Mouse (Mus musculus): ENCODE results near the gene Adprhl2. TPM values are rescaled to one million over a fixed set of nuclear protein-coding genes. Genes with fewer than 3 reads are reported as not detected.

The Adprhl2 gene
- polyA plus RNA-seq, 1 experiment, result 44.3 TPM

DNA sequence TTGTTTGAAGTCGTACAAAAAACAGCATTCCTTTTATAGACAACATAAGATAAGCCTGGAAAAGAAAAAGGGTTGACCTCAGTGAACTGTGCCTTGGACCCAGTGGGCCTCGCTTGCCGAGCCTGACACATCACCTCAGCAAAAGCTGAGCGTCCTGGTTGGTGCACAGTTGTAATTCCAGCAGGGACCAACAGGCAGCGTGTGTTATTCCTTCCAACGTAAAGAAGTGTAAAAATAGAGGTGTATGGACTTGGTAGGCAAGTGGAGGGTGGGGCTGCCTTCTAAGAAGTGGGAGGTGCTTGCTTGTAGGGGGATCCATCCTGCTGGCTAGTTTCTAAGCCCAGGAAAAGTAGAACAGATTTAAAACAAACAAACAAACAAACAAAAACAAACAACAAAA, 4.5 kb upstream of the Adprhl2 start:
- WGBS, result 51% methylated on average over 6 of the region's 6 CpGs
- H3K4me3 ChIP-seq (ENCODE audit: extremely low read depth, insufficient read depth, insufficient read length), result no peak overlapping the region
- no peaks in the 10 kb centered on the region for H3K36me3 ChIP-seq (ENCODE audit: control insufficient read depth, insufficient read depth, low read length)
- no peaks in the 10 kb centered on the region for H3K27me3 ChIP-seq (ENCODE audit: control insufficient read depth, insufficient read depth, low read length)
- no peak overlapping the region for H3K27ac ChIP-seq (ENCODE audit: insufficient read depth, low read length)
- H3K4me1 ChIP-seq (ENCODE audit: control insufficient read depth, insufficient read depth, insufficient read length), result peaks cover 4% of the 10 kb centered on the region; the same call in 1 of the 2 replicates
- TF ChIP-seq CTCF (IDR thresholded peaks at IDR 0.05; ENCODE audit: extremely low read depth, insufficient read depth, insufficient read length, insufficient replicate concordance) (no peak), POLR2A (IDR thresholded peaks at IDR 0.05; ENCODE audit: low read depth, low read length) (no peak)
- DNase-seq (ENCODE audit: low read depth in 1 of 2, low spot score in 2 of 2), result no peak

DNA sequence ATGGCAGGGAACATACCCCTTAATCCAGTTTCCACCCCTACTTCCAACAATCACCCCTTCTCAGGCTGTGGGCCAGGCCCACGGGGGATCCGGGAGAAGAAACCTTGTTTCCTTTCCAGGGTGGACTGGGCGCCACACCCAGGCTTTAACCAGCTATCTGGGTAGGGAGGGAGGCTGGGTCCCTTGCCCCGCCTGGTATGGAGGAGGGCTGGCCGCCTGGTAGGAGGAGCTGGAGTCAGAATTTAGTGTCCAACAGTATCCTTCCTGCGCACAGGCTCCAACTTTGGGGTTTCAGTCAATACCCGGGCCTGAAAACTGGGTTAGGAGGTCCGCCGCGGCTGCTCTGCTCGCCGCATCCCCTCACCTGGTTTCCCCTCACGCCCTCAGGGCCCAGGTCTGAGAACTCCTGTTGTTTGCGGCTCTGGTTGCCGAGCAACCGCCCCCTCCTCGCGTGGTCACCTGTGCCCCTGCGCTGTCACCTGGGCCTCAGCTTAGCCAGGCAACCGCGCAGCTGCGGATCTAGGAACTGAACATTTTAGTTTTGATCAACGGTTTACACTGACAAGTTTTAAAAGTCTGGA, 3.9 kb upstream of the Adprhl2 start, which contains the start of gene Tekt2:
Gene Tekt2, minus strand, starts transcription at position 408 of the 581 bp plus-strand sequence.
- Histone ChIP-seq H3K27me3 (ENCODE audit: control insufficient read depth, insufficient read depth, low read length) (no peaks in the 10 kb centered on the region), H3K36me3 (ENCODE audit: control insufficient read depth, insufficient read depth, low read length) (no peaks in the 10 kb centered on the region), H3K4me3 (ENCODE audit: extremely low read depth, insufficient read depth, insufficient read length) (no peak within 1 kb of the TSS), H3K27ac (ENCODE audit: insufficient read depth, low read length) (no peak within 1 kb of the TSS), H3K4me1 (ENCODE audit: control insufficient read depth, insufficient read depth, insufficient read length) (peaks cover 4% of the 10 kb centered on the region; the same call in 1 of the 2 replicates)
- TF ChIP-seq CTCF (IDR thresholded peaks at IDR 0.05; ENCODE audit: extremely low read depth, insufficient read depth, insufficient read length, insufficient replicate concordance) (no peak), POLR2A (IDR thresholded peaks at IDR 0.05; ENCODE audit: low read depth, low read length) (no peak)
- WGBS, result 44% methylated on average over 23 of the region's 23 CpGs
- DNase-seq (ENCODE audit: low read depth in 1 of 2, low spot score in 2 of 2), result no peak

DNA sequence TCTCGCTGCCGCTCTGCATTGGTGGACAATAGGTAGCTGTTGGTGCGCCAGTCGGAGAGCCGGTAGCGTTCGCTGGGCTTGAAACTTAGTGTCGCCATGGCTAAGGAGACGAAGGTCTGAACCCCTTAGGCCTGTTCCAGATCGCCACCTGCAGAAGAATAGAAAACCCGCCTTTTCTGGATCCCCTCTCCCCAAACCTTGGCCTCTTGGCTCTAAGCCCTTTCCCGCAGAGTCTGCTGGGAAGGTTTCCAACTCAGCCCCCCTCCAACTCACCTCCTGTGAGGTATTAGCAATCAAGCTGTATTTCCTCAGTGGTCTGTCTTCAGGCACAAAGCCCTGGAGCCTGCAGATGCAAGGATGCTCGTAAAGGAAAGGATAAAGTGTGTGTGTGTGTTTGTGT, 3.4 kb upstream of the Adprhl2 start:
- DNase-seq (ENCODE audit: low read depth in 1 of 2, low spot score in 2 of 2), result no peak
- Histone ChIP-seq H3K36me3 (ENCODE audit: control insufficient read depth, insufficient read depth, low read length) (no peaks in the 10 kb centered on the region), H3K4me1 (ENCODE audit: control insufficient read depth, insufficient read depth, insufficient read length) (peaks cover 4% of the 10 kb centered on the region; the same call in 1 of the 2 replicates), H3K4me3 (ENCODE audit: extremely low read depth, insufficient read depth, insufficient read length) (no peak overlapping the region), H3K27me3 (ENCODE audit: control insufficient read depth, insufficient read depth, low read length) (no peaks in the 10 kb centered on the region), H3K27ac (ENCODE audit: insufficient read depth, low read length) (no peak overlapping the region)
- TF ChIP-seq CTCF (IDR thresholded peaks at IDR 0.05; ENCODE audit: extremely low read depth, insufficient read depth, insufficient read length, insufficient replicate concordance), result no peak
- no peak for TF ChIP-seq POLR2A (IDR thresholded peaks at IDR 0.05; ENCODE audit: low read depth, low read length)
- 84% methylated on average over 13 of the region's 13 CpGs for WGBS

DNA sequence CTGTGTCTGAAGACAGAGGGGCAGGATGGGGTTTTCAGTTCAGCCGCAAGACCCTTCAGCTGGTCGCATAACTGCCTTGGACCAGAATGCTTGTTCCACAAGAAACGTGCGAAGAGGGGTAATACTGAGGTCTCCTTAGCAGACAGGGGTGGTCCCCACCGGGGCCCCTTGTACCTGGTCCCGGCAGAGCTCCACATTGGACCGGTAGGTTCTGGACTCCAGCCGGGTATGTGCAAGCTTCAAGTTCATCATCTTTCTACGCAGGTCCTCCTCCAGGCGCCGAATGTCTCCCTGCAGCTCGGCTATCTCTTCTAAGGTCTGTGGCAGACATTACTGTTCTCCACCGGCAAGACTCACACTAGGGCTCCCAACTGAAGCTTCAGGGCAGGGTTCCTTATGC, 1.1 kb upstream of the Adprhl2 start:
- TF ChIP-seq CTCF (IDR thresholded peaks at IDR 0.05; ENCODE audit: extremely low read depth, insufficient read depth, insufficient read length, insufficient replicate concordance), result no peak
- TF ChIP-seq POLR2A (IDR thresholded peaks at IDR 0.05; ENCODE audit: low read depth, low read length), result no peak
- no peaks in the 10 kb centered on the region for H3K27me3 ChIP-seq (ENCODE audit: control insufficient read depth, insufficient read depth, low read length)
- no peak for DNase-seq (ENCODE audit: low read depth in 1 of 2, low spot score in 2 of 2)
- H3K36me3 ChIP-seq (ENCODE audit: control insufficient read depth, insufficient read depth, low read length), result peaks cover 3% of the 10 kb centered on the region; the same call in 1 of the 2 replicates
- WGBS, result 96% methylated on average over 13 of the region's 13 CpGs
- no peak overlapping the region for H3K27ac ChIP-seq (ENCODE audit: insufficient read depth, low read length)
- no peak overlapping the region for H3K4me3 ChIP-seq (ENCODE audit: extremely low read depth, insufficient read depth, insufficient read length)
- peaks cover 4% of the 10 kb centered on the region; the same call in 1 of the 2 replicates for H3K4me1 ChIP-seq (ENCODE audit: control insufficient read depth, insufficient read depth, insufficient read length)

DNA sequence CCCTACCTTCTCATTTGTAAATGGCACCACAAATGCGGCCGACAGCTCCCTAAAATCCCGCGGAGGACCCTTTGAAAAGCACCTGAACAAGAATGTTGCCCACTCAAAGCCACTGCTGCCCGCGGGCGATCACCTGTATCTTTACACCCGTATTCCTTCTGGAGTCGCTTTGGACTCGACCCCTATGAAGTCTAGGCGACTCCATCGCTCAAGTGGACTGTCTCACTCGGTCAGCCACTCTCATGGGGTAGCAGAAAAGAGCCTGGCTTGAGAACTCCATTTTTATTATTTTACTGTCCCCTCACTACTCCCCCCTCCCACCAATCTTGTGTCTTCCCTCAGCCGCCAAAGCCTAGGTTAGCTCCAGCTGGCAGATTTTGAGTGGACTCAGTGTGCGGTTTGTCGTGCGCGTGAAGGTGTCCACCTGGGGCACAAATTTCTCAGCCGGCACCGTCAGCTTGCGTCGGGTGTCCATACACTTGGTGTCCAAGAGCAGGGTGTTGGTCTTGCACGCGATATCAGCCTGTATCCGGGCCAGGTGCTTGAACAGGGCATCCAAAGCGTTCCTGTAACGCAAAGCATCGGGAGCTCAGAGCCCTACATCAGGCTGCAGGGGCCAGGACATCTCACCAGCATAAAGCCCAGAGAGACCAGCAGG, 480 bp upstream of the Adprhl2 start:
- no peaks in the 10 kb centered on the region for H3K27me3 ChIP-seq (ENCODE audit: control insufficient read depth, insufficient read depth, low read length)
- H3K4me3 ChIP-seq (ENCODE audit: extremely low read depth, insufficient read depth, insufficient read length), result peak overlapping the region; percentile 22; the same call in 1 of the 2 replicates
- peaks cover 9% of the 10 kb centered on the region for H3K36me3 ChIP-seq (ENCODE audit: control insufficient read depth, insufficient read depth, low read length)
- DNase-seq (ENCODE audit: low read depth in 1 of 2, low spot score in 2 of 2), result no peak
- H3K4me1 ChIP-seq (ENCODE audit: control insufficient read depth, insufficient read depth, insufficient read length), result peaks cover 4% of the 10 kb centered on the region; the same call in 1 of the 2 replicates
- 62% methylated on average over 28 of the region's 28 CpGs for WGBS
- TF ChIP-seq POLR2A (IDR thresholded peaks at IDR 0.05; ENCODE audit: low read depth, low read length) (no peak), CTCF (IDR thresholded peaks at IDR 0.05; ENCODE audit: extremely low read depth, insufficient read depth, insufficient read length, insufficient replicate concordance) (no peak)
- H3K27ac ChIP-seq (ENCODE audit: insufficient read depth, low read length), result no peak overlapping the region

DNA sequence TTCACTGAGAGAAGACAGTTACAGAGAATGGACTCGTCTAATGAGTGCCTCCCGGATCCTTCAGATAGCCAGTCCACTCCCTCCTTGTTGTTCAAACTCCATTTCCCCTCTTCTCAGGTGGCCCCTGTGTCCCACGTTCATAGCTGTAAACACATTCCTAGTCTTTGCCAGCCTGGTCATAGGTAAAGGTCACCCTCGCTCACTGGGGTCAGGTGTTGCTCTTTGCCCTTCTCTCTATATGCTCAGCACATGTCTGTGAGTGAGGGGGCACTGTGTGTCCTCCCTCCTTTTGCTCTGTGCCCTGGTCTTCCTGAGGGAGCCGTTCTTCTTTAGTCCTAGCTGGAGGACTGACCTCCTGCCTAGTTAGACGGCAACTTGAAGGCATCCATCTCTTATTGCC, 1.7 kb downstream of the Adprhl2 start:
- WGBS, result 93% methylated on average over 6 of the region's 6 CpGs
- H3K27me3 ChIP-seq (ENCODE audit: control insufficient read depth, insufficient read depth, low read length), result no peaks in the 10 kb centered on the region
- H3K36me3 ChIP-seq (ENCODE audit: control insufficient read depth, insufficient read depth, low read length), result peaks cover 20% of the 10 kb centered on the region
- no peak overlapping the region for H3K4me3 ChIP-seq (ENCODE audit: extremely low read depth, insufficient read depth, insufficient read length)
- no peak for DNase-seq (ENCODE audit: low read depth in 1 of 2, low spot score in 2 of 2)
- TF ChIP-seq POLR2A (IDR thresholded peaks at IDR 0.05; ENCODE audit: low read depth, low read length) (no peak), CTCF (IDR thresholded peaks at IDR 0.05; ENCODE audit: extremely low read depth, insufficient read depth, insufficient read length, insufficient replicate concordance) (no peak)
- H3K4me1 ChIP-seq (ENCODE audit: control insufficient read depth, insufficient read depth, insufficient read length), result peaks cover 4% of the 10 kb centered on the region; the same call in 1 of the 2 replicates
- no peak overlapping the region for H3K27ac ChIP-seq (ENCODE audit: insufficient read depth, low read length)
